Mouse (Mus musculus): ENCODE results near the gene Flt3l. TPM values are rescaled to one million over a fixed set of nuclear protein-coding genes. Genes with fewer than 3 reads are reported as not detected.

Gene Flt3l
- polyA plus RNA-seq, 1 experiment from 2014 or later: 2.5 TPM

- no peak overlapping the region for H3K9ac ChIP-seq (ENCODE audit: low read depth, low read length)
- no peak overlapping the region for H3K27ac ChIP-seq (ENCODE audit: low read length)
- 21% methylated on average over 8 of the region's 10 CpGs for WGBS
- H3K36me3 ChIP-seq (ENCODE audit: control insufficient read depth, insufficient read depth, low read length): no peaks in the 10 kb centered on the region
- H3K4me2 ChIP-seq (ENCODE audit: low read depth, low read length): no peak overlapping the region
- H3K9me3 ChIP-seq (ENCODE audit: control insufficient read depth, low read length): peaks cover 19% of the 10 kb centered on the region
- H3K4me1 ChIP-seq (ENCODE audit: control insufficient read depth, insufficient read depth, low read length): peaks cover 7% of the 10 kb centered on the region
- H3K4me3 ChIP-seq (ENCODE audit: low read length): no peak overlapping the region
- no peak for ATAC-seq
- peaks cover 68% of the 10 kb centered on the region for H3K27me3 ChIP-seq (replicated peaks; ENCODE audit: control insufficient read depth, insufficient read depth, low read length)
Observed at GRCm38 (mm10) chr7:45166950-45167401, 30.7 kb upstream of the Flt3l start.

DNA sequence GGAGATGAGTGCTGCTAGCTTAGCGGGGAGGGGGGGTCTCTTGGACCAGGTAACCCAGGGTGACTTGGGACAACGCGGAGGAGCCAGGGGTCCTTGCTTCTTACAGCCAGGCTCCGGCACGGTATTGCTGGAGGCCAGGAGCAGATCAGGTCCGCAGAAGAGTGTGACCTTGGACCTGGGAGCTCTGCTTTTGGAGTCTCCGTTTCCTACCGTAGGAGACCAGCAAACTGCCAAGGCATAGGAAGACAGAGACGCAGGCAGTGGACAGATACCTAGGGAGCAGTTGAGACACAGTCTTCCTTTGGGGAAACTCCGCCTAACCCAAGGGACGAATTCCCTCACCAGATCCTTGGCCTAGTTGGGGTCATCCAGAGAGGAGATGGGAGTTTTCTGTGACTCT lies 29.5 kb upstream of the Flt3l start:
- ATAC-seq: no peak

DNA sequence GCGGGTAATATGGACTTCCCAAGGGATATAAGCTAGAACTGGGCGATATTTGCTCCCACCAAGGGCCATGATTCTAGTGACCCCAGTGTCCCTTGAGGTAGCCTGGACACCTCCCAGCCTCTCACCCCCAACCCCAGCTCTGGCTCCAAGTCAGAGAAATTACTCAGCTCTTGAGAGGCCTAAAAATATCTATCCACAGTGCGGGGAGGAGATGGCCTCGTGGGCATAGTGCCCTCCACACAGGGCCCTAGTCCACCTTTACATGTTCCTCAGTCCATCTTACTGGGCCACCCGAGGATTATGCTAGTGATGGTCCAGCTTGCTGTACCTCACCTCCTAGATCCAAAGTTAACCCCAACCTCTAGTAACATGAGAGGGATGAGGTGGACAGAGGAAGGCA lies 28.6 kb upstream of the Flt3l start:
- H3K4me3 ChIP-seq (ENCODE audit: low read length): no peak overlapping the region
- peaks cover 7% of the 10 kb centered on the region for H3K4me1 ChIP-seq (ENCODE audit: control insufficient read depth, insufficient read depth, low read length)
- no peak overlapping the region for H3K27ac ChIP-seq (ENCODE audit: low read length)
- H3K9ac ChIP-seq (ENCODE audit: low read depth, low read length): no peak overlapping the region
- H3K27me3 ChIP-seq (replicated peaks; ENCODE audit: control insufficient read depth, insufficient read depth, low read length): peaks cover 65% of the 10 kb centered on the region
- H3K4me2 ChIP-seq (ENCODE audit: low read depth, low read length): no peak overlapping the region
- 65% methylated on average over 5 of the region's 5 CpGs for WGBS
- no peak for ATAC-seq
- 0 out of 2 replicates have a peak, but pooled peaks cover 3% of the 10 kb centered on the region for H3K36me3 ChIP-seq (ENCODE audit: control insufficient read depth, insufficient read depth, low read length)
- peaks cover 10% of the 10 kb centered on the region for H3K9me3 ChIP-seq (ENCODE audit: control insufficient read depth, low read length)

More for the DNA sequence above, 29.5 kb upstream of the Flt3l start:
- H3K36me3 ChIP-seq (ENCODE audit: control insufficient read depth, insufficient read depth, low read length): no peaks in the 10 kb centered on the region
- H3K4me3 ChIP-seq (ENCODE audit: low read length): no peak overlapping the region
- H3K27ac ChIP-seq (ENCODE audit: low read length): no peak overlapping the region
- peaks cover 7% of the 10 kb centered on the region for H3K4me1 ChIP-seq (ENCODE audit: control insufficient read depth, insufficient read depth, low read length)
- no peak overlapping the region for H3K9ac ChIP-seq (ENCODE audit: low read depth, low read length)
- WGBS: 46% methylated on average over 11 of the region's 11 CpGs
- H3K4me2 ChIP-seq (ENCODE audit: low read depth, low read length): no peak overlapping the region
- H3K27me3 ChIP-seq (replicated peaks; ENCODE audit: control insufficient read depth, insufficient read depth, low read length): peaks cover 68% of the 10 kb centered on the region
- H3K9me3 ChIP-seq (ENCODE audit: control insufficient read depth, low read length): peaks cover 18% of the 10 kb centered on the region

DNA sequence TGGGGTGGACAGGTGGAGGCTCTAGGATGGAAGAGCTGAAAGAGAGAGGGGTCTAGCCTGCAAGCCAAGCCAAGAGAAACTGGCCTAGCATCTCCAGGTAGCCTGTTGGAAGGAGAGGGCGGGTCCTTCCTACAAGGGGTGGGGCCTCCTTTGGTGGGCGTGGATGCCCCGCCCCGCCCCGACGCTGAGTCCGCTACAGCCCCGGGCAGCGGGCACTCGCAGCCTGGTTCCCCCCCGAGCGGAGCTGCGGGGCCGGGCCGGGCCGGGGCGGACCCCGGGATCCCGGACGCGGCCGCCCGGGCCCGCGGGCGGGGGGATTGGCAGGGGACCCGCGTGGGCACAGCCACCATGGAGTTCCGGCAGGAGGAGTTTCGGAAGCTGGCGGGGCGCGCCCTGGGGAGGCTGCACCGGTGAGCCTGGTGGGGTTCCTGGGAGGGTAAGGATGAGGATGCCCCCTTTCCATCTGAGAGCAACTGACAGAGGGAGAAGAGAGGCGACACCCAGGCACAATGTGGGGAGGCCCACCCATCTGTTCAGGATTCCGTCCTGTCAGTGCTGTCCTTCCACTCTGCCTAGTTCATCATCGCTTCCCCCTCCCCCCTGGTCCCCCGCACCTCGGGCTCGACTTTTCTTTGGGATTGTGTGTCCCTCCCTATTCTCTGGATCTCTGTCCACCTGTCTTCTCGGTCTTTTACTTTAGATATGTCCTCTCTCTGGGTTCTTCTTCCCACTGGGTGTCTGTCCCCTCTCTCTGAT lies 27.7 kb upstream of the Flt3l start, which contains the start of gene Slc17a7:
Gene Slc17a7 (plus strand): TSS at position 215 of the 756 bp plus-strand sequence.
- H3K4me2 ChIP-seq (ENCODE audit: low read depth, low read length): peak within 1 kb of the TSS; percentile 84
- peak within 1 kb of the TSS; percentile 56 for H3K4me3 ChIP-seq (ENCODE audit: low read length)
- no peak within 1 kb of the TSS for H3K27ac ChIP-seq (ENCODE audit: low read length)
- peak; percentile 31 for ATAC-seq
- peaks cover 58% of the 10 kb centered on the region for H3K27me3 ChIP-seq (replicated peaks; ENCODE audit: control insufficient read depth, insufficient read depth, low read length)
- H3K4me1 ChIP-seq (ENCODE audit: control insufficient read depth, insufficient read depth, low read length): peaks cover 7% of the 10 kb centered on the region
- peaks cover 2% of the 10 kb centered on the region; the same call in 1 of the 2 replicates for H3K9me3 ChIP-seq (ENCODE audit: control insufficient read depth, low read length)
- WGBS: 3% methylated on average over 36 of the region's 41 CpGs
- 0 out of 2 replicates have a peak, but pooled peaks cover 3% of the 10 kb centered on the region for H3K36me3 ChIP-seq (ENCODE audit: control insufficient read depth, insufficient read depth, low read length)
- peak within 1 kb of the TSS; percentile 62 for H3K9ac ChIP-seq (ENCODE audit: low read depth, low read length)

GRCm38 (mm10) chr7:45162996-45163615 lies 26.9 kb upstream of the Flt3l start:
- peaks cover 50% of the 10 kb centered on the region for H3K27me3 ChIP-seq (replicated peaks; ENCODE audit: control insufficient read depth, insufficient read depth, low read length)
- 0 out of 2 replicates have a peak overlapping the region, but pooled peaks have one; percentile 84 for H3K4me2 ChIP-seq (ENCODE audit: low read depth, low read length)
- H3K9me3 ChIP-seq (ENCODE audit: control insufficient read depth, low read length): no peaks in the 10 kb centered on the region
- no peak for ATAC-seq
- no peak overlapping the region for H3K27ac ChIP-seq (ENCODE audit: low read length)
- H3K9ac ChIP-seq (ENCODE audit: low read depth, low read length): no peak overlapping the region
- 71% methylated on average over 9 of the region's 9 CpGs for WGBS
- H3K36me3 ChIP-seq (ENCODE audit: control insufficient read depth, insufficient read depth, low read length): 0 out of 2 replicates have a peak, but pooled peaks cover 3% of the 10 kb centered on the region
- no peak overlapping the region; the same call in 1 of the 2 replicates for H3K4me3 ChIP-seq (ENCODE audit: low read length)
- peaks cover 7% of the 10 kb centered on the region for H3K4me1 ChIP-seq (ENCODE audit: control insufficient read depth, insufficient read depth, low read length)

GRCm38 (mm10) chr7:45162551-45162950 lies 26.3 kb upstream of the Flt3l start:
- peak overlapping the region; percentile 52 for H3K9ac ChIP-seq (ENCODE audit: low read depth, low read length)
- H3K4me3 ChIP-seq (ENCODE audit: low read length): peak overlapping the region; percentile 48
- peaks cover 45% of the 10 kb centered on the region for H3K27me3 ChIP-seq (replicated peaks; ENCODE audit: control insufficient read depth, insufficient read depth, low read length)
- peak overlapping the region; percentile 75 for H3K4me2 ChIP-seq (ENCODE audit: low read depth, low read length)
- 0 out of 2 replicates have a peak, but pooled peaks cover 3% of the 10 kb centered on the region for H3K36me3 ChIP-seq (ENCODE audit: control insufficient read depth, insufficient read depth, low read length)
- peaks cover 7% of the 10 kb centered on the region for H3K4me1 ChIP-seq (ENCODE audit: control insufficient read depth, insufficient read depth, low read length)
- H3K27ac ChIP-seq (ENCODE audit: low read length): no peak overlapping the region
- ATAC-seq: no peak; the same call in 1 of the 2 replicates
- 25% methylated on average over 6 of the region's 6 CpGs for WGBS
- no peaks in the 10 kb centered on the region for H3K9me3 ChIP-seq (ENCODE audit: control insufficient read depth, low read length)

DNA sequence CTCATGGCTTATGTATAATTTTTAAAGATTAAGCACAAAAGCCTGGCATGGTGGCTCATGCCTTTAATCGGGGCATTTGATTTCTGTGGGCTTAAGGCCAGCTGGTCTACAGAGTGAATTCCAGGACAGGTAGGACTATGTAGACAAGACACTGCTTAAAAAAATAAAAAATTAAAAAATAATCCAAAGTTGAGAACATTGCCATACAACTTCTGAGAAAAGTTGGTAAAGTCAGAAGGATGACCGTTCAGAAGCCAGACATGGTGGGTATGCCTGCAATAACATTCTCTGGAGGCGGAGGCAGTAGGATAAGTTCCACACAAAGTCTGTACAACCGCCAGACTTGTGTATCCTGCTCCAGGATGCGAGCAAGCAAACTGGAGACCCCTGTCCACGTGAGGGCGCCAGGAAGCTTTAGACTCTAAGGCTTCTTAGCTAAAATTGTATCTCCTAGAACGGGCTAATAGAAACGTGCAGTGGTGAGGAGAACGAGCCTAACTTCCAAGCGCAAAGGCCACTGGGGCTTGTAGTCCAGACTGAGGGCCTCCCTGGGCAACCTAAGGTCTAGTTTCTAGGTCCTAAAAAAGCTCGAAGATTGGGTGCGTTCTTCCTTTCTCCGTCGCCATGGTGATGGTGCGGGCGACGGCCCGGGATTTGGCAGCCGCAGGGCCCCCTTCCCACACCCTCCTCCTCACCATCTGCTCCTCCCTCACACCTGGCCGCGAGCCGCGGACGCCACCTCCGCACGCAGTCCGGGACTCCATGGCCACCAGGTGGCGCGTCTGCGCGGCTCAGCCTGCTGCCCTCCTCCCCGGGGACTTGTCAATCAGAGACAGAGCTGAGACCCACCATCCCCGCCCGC lies 25.6 kb upstream of the Flt3l start:
- H3K9me3 ChIP-seq (ENCODE audit: control insufficient read depth, low read length): no peaks in the 10 kb centered on the region
- ATAC-seq: peak; percentile 88
- H3K36me3 ChIP-seq (ENCODE audit: control insufficient read depth, insufficient read depth, low read length): 0 out of 2 replicates have a peak, but pooled peaks cover 3% of the 10 kb centered on the region
- 4% methylated on average over 35 of the region's 35 CpGs for WGBS
- H3K27ac ChIP-seq (ENCODE audit: low read length): no peak overlapping the region
- H3K4me1 ChIP-seq (ENCODE audit: control insufficient read depth, insufficient read depth, low read length): peaks cover 7% of the 10 kb centered on the region
- peak overlapping the region; percentile 52 for H3K9ac ChIP-seq (ENCODE audit: low read depth, low read length)
- H3K27me3 ChIP-seq (replicated peaks; ENCODE audit: control insufficient read depth, insufficient read depth, low read length): peaks cover 41% of the 10 kb centered on the region
- peak overlapping the region; percentile 75 for H3K4me2 ChIP-seq (ENCODE audit: low read depth, low read length)
- peak overlapping the region; percentile 48 for H3K4me3 ChIP-seq (ENCODE audit: low read length)

DNA sequence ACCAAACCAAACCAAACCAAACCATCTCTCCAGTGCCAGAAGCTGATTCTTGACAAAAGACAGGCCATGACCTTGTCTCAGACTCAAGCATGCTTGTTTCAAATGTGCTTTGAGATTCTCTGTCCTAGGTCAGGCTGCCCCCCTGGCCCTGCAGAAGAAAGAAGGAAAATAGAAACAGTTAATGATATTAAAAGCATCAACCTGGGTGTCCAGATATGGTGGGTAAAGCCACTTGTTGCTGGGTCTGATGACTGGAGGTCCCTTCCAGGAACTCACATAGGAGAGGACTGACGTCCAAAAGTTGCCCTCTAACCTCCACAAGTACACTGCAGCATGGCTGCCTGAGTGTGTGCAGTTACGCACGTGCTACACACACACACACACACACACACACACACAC lies 24.6 kb upstream of the Flt3l start:
- H3K4me2 ChIP-seq (ENCODE audit: low read depth, low read length): no peak overlapping the region
- 94% methylated on average over 3 of the region's 3 CpGs for WGBS
- H3K27me3 ChIP-seq (replicated peaks; ENCODE audit: control insufficient read depth, insufficient read depth, low read length): peaks cover 32% of the 10 kb centered on the region
- H3K9me3 ChIP-seq (ENCODE audit: control insufficient read depth, low read length): no peaks in the 10 kb centered on the region
- no peak overlapping the region for H3K9ac ChIP-seq (ENCODE audit: low read depth, low read length)
- peaks cover 7% of the 10 kb centered on the region for H3K4me1 ChIP-seq (ENCODE audit: control insufficient read depth, insufficient read depth, low read length)
- no peak overlapping the region for H3K4me3 ChIP-seq (ENCODE audit: low read length)
- no peak for ATAC-seq
- H3K36me3 ChIP-seq (ENCODE audit: control insufficient read depth, insufficient read depth, low read length): 0 out of 2 replicates have a peak, but pooled peaks cover 3% of the 10 kb centered on the region
- H3K27ac ChIP-seq (ENCODE audit: low read length): no peak overlapping the region
